Mouse (Mus musculus): ENCODE measurements at regions not wholly inside any gene's neighbourhood (a gene's known extent, or its start where the extent isn't known, plus 50 kb on each side); places are given as distances from the start of the nearest gene placed in this dataset.

GRCm38 (mm10) chr4:150800774-150801173 lies 52.9 kb upstream of the Errfi1 start:
- no peak for TF ChIP-seq CTCF (IDR thresholded peaks at IDR 0.05; ENCODE audit: control insufficient read depth, insufficient read depth, insufficient replicate concordance, low read depth, low read length)
- Histone ChIP-seq H3K36me3 (ENCODE audit: control insufficient read depth, insufficient read depth, low read length) (no peaks in the 10 kb centered on the region), H3K27ac (ENCODE audit: control insufficient read depth, insufficient read depth, low read depth, low read length) (no peak overlapping the region), H3K27me3 (ENCODE audit: control insufficient read depth, insufficient read depth, low read length) (no peaks in the 10 kb centered on the region), H3K4me3 (ENCODE audit: control insufficient read depth, low read depth, low read length) (no peak overlapping the region), H3K4me1 (ENCODE audit: control insufficient read depth, insufficient read depth, low read length) (peaks cover 3% of the 10 kb centered on the region)

- peaks cover 5% of the 10 kb centered on the region for H3K4me1 ChIP-seq (ENCODE audit: control insufficient read depth, insufficient read depth, low read length)
- peak overlapping the region; percentile 61 for H3K27ac ChIP-seq (ENCODE audit: control insufficient read depth, insufficient read depth, low read depth, low read length)
- H3K4me3 ChIP-seq (ENCODE audit: control insufficient read depth, low read depth, low read length) = no peak overlapping the region
- H3K27me3 ChIP-seq (ENCODE audit: control insufficient read depth, insufficient read depth, low read length) = no peaks in the 10 kb centered on the region
- TF ChIP-seq CTCF (IDR thresholded peaks at IDR 0.05; ENCODE audit: control insufficient read depth, insufficient read depth, insufficient replicate concordance, low read depth, low read length) = no peak
- no peak for TF ChIP-seq POLR2A (IDR thresholded peaks at IDR 0.05; ENCODE audit: control insufficient read depth, low read depth, low read length)
- no peaks in the 10 kb centered on the region for H3K36me3 ChIP-seq (ENCODE audit: control insufficient read depth, insufficient read depth, low read length)
Observed at GRCm38 (mm10) chr4:150799550-150800398, 53.9 kb upstream of the Errfi1 start.

- no peaks in the 10 kb centered on the region for H3K27me3 ChIP-seq (ENCODE audit: control insufficient read depth, insufficient read depth, low read length)
- TF ChIP-seq POLR2A (IDR thresholded peaks at IDR 0.05; ENCODE audit: control insufficient read depth, low read depth, low read length) (no peak), CTCF (IDR thresholded peaks at IDR 0.05; ENCODE audit: control insufficient read depth, insufficient read depth, insufficient replicate concordance, low read depth, low read length) (no peak)
- peak overlapping the region; percentile 61 for H3K27ac ChIP-seq (ENCODE audit: control insufficient read depth, insufficient read depth, low read depth, low read length)
- peaks cover 11% of the 10 kb centered on the region for H3K4me1 ChIP-seq (ENCODE audit: control insufficient read depth, insufficient read depth, low read length)
- H3K4me3 ChIP-seq (ENCODE audit: control insufficient read depth, low read depth, low read length) = no peak overlapping the region
- no peaks in the 10 kb centered on the region for H3K36me3 ChIP-seq (ENCODE audit: control insufficient read depth, insufficient read depth, low read length)
Observed at GRCm38 (mm10) chr4:150798783-150799530, 54.8 kb upstream of the Errfi1 start.

GRCm38 (mm10) chr4:150798281-150798680 lies 55.4 kb upstream of the Errfi1 start:
- Histone ChIP-seq H3K27me3 (ENCODE audit: control insufficient read depth, insufficient read depth, low read length) (no peaks in the 10 kb centered on the region), H3K4me1 (ENCODE audit: control insufficient read depth, insufficient read depth, low read length) (peaks cover 11% of the 10 kb centered on the region), H3K36me3 (ENCODE audit: control insufficient read depth, insufficient read depth, low read length) (no peaks in the 10 kb centered on the region)

GRCm38 (mm10) chr4:150797057-150797456 lies 56.7 kb upstream of the Errfi1 start:
- Histone ChIP-seq H3K36me3 (ENCODE audit: control insufficient read depth, insufficient read depth, low read length) (no peaks in the 10 kb centered on the region), H3K27me3 (ENCODE audit: control insufficient read depth, insufficient read depth, low read length) (no peaks in the 10 kb centered on the region), H3K27ac (ENCODE audit: control insufficient read depth, insufficient read depth, low read depth, low read length) (no peak overlapping the region), H3K4me1 (ENCODE audit: control insufficient read depth, insufficient read depth, low read length) (peaks cover 11% of the 10 kb centered on the region), H3K4me3 (ENCODE audit: control insufficient read depth, low read depth, low read length) (no peak overlapping the region)
- no peak for TF ChIP-seq POLR2A (IDR thresholded peaks at IDR 0.05; ENCODE audit: control insufficient read depth, low read depth, low read length)
- TF ChIP-seq CTCF (IDR thresholded peaks at IDR 0.05; ENCODE audit: control insufficient read depth, insufficient read depth, insufficient replicate concordance, low read depth, low read length) = no peak

More at GRCm38 (mm10) chr4:150798281-150798680, 55.4 kb upstream of the Errfi1 start:
- Histone ChIP-seq H3K4me3 (ENCODE audit: control insufficient read depth, low read depth, low read length) (no peak overlapping the region), H3K27ac (ENCODE audit: control insufficient read depth, insufficient read depth, low read depth, low read length) (peak overlapping the region; percentile 27)
- TF ChIP-seq CTCF (IDR thresholded peaks at IDR 0.05; ENCODE audit: control insufficient read depth, insufficient read depth, insufficient replicate concordance, low read depth, low read length) (no peak), POLR2A (IDR thresholded peaks at IDR 0.05; ENCODE audit: control insufficient read depth, low read depth, low read length) (no peak)

GRCm38 (mm10) chr4:150794878-150795277 lies 58.8 kb upstream of the Errfi1 start:
- peak overlapping the region; percentile 22; the same call in 1 of the 2 replicates for H3K27ac ChIP-seq (ENCODE audit: control insufficient read depth, insufficient read depth, low read depth, low read length)
- TF ChIP-seq POLR2A (IDR thresholded peaks at IDR 0.05; ENCODE audit: control insufficient read depth, low read depth, low read length) (no peak), CTCF (IDR thresholded peaks at IDR 0.05; ENCODE audit: control insufficient read depth, insufficient read depth, insufficient replicate concordance, low read depth, low read length) (no peak)

GRCm38 (mm10) chr4:150794257-150794794 lies 59.4 kb upstream of the Errfi1 start:
- no peaks in the 10 kb centered on the region for H3K36me3 ChIP-seq (ENCODE audit: control insufficient read depth, insufficient read depth, low read length)
- H3K4me3 ChIP-seq (ENCODE audit: control insufficient read depth, low read depth, low read length) = no peak overlapping the region
- H3K27ac ChIP-seq (ENCODE audit: control insufficient read depth, insufficient read depth, low read depth, low read length) = peak overlapping the region; percentile 22; the same call in 1 of the 2 replicates
- peaks cover 8% of the 10 kb centered on the region for H3K4me1 ChIP-seq (ENCODE audit: control insufficient read depth, insufficient read depth, low read length)
- TF ChIP-seq CTCF (IDR thresholded peaks at IDR 0.05; ENCODE audit: control insufficient read depth, insufficient read depth, insufficient replicate concordance, low read depth, low read length) = no peak
- no peak for TF ChIP-seq POLR2A (IDR thresholded peaks at IDR 0.05; ENCODE audit: control insufficient read depth, low read depth, low read length)
- H3K27me3 ChIP-seq (ENCODE audit: control insufficient read depth, insufficient read depth, low read length) = no peaks in the 10 kb centered on the region

More at GRCm38 (mm10) chr4:150794878-150795277, 58.8 kb upstream of the Errfi1 start:
- no peaks in the 10 kb centered on the region for H3K36me3 ChIP-seq (ENCODE audit: control insufficient read depth, insufficient read depth, low read length)
- no peak overlapping the region for H3K4me3 ChIP-seq (ENCODE audit: control insufficient read depth, low read depth, low read length)
- peaks cover 8% of the 10 kb centered on the region for H3K4me1 ChIP-seq (ENCODE audit: control insufficient read depth, insufficient read depth, low read length)
- no peaks in the 10 kb centered on the region for H3K27me3 ChIP-seq (ENCODE audit: control insufficient read depth, insufficient read depth, low read length)
